Mouse (Mus musculus): ENCODE results near the gene Rbm28.

The Rbm28 gene

DNA sequence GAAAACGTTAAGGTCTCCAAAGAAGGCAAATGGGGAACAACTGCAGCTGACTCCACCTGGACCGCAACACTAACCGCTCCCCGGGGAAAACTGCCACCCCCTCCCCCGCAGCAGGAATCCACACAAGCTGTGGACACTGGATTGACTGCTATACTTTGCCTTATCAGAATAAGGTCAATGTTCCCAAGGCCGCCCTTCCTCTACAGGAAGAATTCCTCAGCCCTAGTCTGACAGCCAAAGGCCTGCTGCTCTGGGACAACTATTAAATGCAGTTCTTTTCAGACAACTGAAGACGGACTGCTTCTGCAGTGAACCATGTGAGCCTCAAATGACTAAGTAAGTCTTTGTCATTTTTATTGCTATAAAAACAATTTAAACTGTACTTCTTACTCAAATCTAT is 18.2 kb downstream of the Rbm28 start:
- in situ Hi-C loops (cut with MboI, MseI) = no loop called here

DNA sequence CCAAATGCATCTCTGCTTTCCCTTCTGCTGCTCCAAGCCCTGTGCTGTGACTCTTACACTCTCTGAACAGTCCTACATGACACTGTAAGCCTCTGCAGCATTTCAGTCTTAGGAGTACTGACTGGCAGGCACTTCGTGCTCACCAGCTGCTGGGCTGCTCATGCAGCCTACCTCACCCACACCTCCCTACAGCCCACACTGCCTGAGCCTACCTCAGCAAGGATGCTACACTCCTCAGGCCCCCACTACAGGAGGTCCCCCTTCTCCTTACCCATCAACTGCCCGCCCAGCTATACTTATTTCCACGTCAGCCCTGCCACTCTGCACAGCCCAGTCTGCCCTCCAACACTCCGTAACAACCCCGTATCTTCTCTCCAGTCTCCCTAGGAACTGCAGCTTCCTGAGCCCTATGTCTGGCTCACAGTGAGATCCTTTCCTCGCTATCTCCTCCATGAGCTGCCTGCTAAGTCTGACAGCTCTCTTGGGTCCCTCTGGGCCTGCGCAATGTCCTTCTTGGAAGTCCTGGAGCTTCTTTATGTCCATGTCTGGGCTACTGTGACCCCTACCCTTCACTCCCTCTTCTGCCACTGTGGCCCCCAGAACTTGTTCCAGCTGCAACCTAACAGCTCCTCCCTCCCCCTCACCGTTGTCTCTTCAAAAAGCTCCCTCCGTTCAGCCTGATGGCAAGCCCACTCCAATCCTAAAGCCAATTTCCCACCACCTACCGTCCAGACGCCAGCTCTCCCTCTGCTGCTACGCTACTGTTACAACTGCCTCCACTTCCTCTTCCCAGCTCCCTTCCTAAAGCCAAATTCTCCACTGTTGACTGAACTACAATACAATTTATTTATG is 19.1 kb downstream of the Rbm28 start:
- in situ Hi-C loops (cut with MboI, MseI) = no loop called here

DNA sequence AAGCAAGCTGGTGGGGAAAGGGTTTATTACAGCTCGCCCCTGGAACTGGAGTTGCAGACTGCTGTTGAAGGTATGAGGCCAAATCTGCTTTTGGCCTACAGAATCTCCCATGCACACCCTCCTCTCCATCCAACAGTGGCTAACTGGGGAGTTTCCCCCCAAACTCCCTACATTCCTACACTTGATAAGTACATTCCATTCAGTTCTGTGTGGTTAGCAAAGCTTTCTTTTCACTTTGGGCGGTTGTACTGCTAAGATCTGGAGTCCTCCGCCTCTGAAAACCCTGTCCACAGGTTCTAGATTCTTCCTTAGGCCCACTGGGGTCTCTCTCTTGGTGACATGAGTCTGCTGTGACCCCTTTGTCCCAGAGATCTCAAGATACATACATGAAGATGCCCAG is 19.8 kb downstream of the Rbm28 start:
- in situ Hi-C loops (cut with MboI, MseI) = no loop called here

DNA sequence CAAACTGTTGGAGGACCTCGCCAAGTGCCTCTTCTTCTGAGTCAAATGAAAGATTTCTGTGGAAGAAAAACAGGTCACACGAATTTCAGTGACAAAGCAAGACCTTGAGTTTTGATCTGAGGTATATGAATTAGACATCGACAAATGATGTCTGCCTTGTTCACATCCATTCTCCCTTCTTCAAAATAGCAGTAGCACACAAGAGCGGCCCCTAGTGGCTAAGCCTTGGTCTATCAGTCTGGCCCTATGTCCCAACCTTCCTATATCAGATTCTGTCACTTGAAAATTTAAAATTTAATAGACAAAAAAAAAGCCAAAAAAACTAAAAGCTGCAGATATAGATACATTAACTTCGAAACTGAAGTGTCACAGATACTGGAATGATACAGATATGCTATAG is 21.2 kb downstream of the Rbm28 start:
- in situ Hi-C loops (cut with MboI, MseI) = no loop called here

DNA sequence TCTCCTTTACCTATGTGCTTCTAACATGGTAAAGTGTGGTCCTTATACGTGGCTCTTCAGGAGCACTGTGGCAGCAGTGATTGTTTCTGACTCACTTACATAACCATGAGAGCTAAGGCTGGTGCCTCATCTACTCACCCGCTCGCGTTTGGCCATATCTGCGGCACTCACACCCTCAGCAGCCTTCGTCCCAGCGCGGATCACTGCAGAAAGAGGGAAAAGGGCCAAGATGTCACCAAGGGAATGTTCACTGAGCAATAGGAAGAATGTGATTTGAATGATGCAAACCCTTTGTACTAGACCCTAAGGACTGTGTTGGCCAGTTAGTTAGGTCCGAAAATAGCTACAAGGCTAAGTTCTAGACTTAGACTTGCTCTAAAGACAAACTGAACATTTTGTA is 27.4 kb downstream of the Rbm28 start:
- in situ Hi-C loops (cut with MboI, MseI) = no loop called here

DNA sequence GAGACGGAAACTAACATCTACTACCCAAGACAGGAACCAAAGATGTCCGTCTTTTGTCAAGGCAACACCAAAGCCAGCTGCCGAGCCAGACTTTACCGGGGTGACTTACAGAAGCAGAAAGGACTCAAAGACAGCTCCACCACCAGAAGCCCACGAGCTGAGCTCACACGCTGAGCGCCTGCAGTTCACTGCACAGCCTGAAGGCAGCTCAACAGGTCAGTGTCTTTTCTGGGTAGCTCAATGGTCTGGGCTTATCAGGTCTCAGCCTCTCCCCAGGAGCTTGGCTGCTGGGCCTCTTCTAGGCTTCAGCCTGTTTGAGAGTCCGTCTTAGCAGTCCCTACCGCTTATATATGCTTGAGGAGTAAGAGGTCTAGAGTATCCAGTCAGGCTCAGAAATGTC is 31.7 kb downstream of the Rbm28 start:
- in situ Hi-C loops (cut with MboI, MseI) = no loop called here

DNA sequence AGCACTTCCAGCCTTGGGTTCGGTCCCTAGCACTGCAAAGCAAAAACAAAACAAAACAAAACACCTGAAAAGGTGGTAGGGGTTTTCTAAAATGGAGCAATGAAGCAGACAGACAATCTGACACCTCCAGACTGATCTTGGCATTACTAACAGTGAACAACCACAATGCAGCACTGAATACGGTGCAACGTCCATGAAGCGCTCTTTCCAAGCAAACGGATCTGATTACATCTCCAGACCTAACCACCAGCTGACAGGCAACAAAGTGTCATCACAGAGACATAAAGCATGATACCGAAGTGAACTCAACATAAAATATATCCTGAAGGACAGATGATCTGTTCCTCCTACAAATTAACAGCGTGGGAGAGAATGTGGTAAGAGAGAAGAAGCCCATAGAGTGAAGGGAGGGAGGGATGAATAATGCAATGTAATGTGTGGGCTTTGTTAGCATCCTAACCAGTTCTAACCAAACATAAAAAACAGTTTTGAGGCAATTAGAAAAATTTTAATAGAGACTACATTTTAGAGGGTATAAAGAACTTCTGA is 37.9 kb downstream of the Rbm28 start:
- in situ Hi-C loops (cut with MboI, MseI) = loop anchor here in 1 of 2 experiments (10.0 kb wide), 1 partner anchor 582 kb away; no protein-coding TSS in a partner anchor

DNA sequence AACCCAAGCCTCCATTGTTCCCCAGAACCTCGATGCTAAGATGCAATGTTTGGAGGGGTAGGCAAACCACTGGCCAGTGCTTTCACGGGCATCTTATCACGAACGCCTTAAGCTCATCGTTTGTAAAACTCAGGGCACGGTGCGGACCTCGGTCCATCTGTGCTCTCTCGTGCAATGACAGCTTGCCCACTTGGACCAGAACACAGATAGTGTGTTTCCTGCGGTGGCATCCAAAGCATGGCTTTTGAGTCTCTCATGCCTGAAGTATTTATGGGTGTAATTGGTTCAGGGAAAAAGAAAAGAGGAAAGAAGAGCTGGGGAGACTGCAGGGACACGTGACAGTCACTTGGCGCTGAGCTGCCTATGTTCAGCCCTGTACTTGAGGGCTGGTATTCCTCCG is 44.8 kb downstream of the Rbm28 start:
- in situ Hi-C loops (cut with MboI, MseI) = loop anchor here in 1 of 2 experiments (10.0 kb wide), 1 partner anchor 575 kb away; no protein-coding TSS in a partner anchor

DNA sequence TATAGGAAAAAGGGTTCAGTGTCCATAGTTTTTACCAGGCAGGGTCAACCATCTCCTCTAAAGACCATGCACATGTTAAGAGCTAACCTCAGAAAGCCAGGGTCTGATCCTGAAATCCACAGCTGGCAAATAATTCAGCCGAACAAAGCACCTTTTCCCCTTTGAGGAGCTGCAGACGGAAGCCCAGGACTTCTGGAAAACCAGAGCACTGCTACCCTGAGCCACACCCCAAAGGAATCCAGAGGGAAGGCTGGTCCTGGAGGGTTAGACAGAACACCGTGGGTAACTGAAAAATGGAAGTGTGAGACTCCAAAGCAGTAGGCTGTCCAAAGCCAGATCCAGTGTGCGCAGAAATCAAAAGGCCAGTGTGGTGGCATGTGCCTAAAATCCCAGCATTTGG is 45.8 kb downstream of the Rbm28 start:
- in situ Hi-C loops (cut with MboI, MseI) = no loop called here

DNA sequence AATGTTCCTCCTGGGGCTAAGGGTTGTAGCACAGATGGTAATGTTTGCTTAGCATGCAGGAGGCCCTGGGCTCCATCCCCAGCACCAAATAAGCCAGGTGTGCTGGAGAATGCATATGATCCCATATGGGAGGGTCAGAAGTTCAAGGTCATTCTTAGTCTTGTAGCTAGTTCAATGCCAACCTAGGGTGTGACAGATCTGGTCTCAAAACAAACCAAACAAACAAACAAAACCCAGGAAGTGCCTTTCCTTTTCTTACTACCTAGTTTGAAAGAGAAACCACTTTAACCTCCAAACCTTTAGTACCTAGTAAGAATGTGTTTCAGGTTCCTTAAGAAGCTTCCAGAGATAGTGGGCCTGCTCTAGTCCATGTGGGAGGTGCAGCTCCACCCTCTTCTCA is 46.6 kb downstream of the Rbm28 start:
- in situ Hi-C loops (cut with MboI, MseI) = no loop called here

DNA sequence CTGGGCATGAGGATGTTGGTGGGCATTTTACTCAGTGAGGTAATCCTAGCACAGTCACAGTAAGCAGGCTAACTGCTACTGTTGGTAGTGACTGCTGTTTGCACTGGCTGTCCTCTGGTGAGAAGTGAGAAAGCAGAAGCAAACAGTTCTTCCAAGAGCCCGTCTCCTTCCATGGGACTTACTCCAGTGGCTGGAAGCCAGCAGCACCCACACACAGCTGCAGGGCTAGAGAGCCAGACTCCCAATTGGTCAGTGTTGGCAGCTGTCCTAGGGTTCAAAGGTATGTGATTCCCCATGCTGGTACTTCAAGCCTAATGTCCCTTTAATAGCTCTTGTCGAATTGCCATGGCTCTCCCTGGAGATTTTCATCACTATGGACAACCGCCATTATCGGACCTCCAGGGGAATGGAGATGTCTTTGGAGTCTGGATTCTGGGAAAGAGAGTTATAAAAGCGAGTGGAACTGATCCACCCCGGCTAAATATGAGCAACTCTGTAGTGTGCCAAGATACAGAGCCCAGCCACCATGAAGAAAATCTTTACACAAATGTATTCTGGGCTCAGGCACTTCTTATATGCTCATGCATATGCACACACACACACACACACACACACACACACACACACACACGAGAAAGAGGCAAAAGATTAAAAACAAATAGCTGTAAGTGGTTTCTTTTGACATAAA is 47.2 kb downstream of the Rbm28 start:
- in situ Hi-C loops (cut with MboI, MseI) = no loop called here

DNA sequence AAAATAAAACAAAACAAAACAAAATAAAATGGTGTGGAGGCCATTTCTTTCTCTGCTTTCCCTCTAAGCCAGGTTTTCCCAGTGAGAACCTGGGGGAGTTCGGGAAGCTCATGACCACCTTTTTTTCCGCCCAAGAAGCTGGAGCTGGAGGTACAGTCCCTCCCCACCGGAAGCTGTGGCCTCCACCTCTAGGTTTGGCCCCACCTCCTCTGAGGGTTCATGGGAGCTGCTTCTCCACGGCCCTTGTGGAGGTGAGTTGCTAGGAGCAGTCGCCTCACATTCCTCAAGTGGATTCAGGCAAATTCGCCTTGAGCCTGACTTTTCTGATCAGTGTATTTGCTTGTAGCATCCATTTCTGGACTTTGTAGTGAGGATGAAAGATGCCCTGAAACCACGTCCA is 49.0 kb downstream of the Rbm28 start:
- in situ Hi-C loops (cut with MboI, MseI) = no loop called here

DNA sequence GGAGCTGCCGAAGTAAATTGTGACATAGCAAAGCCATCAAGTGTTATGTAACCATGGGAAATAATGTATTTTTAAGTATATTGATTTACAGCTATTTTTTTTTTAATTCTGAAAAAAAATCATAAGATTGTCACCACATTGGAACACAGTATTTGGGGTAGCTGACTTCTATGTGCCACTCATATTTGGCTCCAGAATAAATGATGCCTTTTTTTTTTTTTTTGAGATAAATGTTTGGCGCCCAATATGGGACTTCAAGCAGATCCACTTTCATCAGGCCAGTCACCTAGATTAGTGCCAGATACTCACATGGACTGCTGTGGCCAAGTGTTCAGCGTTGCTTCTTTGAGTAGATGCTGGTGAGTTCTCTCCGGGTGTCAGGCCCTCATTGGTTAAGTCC is 53.3 kb downstream of the Rbm28 start:
- in situ Hi-C loops (cut with MboI, MseI) = no loop called here

DNA sequence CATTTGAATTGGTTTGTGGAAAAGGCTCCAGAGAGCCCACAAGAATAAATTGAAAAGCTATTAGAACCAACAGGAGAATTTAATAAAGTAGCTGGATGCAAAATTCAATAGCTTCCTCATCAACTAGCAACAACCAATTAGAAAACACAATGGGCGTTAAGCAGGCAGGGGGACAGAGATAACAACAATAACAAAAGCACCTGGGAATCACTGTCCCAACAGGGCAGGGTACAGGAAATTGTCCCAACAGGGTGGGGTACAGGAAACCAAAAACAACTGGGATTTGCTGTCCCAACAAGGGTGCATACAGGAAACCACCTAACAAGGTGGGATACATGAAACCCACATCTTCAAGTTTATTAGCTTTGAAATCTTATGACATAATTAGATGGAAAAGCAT is 56.4 kb downstream of the Rbm28 start:
- in situ Hi-C loops (cut with MboI, MseI) = no loop called here

DNA sequence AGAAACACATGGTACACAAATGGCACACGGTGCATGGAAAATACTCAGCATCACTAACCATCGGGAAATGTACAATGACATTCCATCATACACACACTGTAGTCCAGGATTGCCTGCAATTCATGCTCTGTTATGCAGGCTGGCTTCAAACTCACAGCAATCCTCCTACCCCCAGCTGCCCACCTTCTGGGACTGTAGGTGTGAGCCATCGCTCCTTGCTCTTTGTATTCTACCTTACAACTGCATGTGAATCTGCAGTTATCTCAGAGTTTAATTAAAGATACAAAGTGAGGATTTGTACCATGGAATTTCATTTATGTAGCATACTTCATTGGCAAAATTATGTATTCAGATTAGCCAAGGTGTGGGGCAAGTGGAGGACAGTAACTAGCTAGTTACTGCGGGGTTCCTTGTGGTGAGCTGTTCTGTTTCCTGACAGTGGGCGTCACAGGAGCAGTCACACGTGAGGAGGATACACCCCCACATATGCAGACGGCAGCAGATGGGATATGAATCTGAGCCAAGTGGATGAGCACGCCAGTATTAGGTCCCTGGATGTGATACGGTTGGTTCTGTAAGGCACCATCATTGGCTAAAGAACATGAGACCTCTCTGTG is 63.5 kb downstream of the Rbm28 start:
- in situ Hi-C loops (cut with MboI, MseI) = no loop called here

DNA sequence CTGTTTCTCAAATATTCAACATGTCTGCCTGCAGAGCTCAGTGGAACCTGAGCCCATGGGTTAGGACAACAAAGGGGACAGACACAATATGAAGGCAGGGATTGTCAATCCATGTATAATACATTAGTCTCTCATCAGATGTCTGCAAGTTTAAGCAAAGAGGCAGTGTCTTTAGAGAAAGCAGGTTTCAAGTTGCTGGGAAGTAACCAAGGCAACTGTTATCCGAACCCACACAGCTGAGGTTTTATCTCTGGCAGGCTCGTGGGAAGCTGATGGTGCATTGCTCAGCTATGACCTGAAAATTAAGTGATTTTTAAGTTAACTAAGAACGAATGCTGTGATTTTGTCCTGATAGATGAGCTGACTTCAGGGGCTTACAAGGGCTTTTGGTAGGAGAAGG is 64.4 kb downstream of the Rbm28 start:
- in situ Hi-C loops (cut with MboI, MseI) = no loop called here

DNA sequence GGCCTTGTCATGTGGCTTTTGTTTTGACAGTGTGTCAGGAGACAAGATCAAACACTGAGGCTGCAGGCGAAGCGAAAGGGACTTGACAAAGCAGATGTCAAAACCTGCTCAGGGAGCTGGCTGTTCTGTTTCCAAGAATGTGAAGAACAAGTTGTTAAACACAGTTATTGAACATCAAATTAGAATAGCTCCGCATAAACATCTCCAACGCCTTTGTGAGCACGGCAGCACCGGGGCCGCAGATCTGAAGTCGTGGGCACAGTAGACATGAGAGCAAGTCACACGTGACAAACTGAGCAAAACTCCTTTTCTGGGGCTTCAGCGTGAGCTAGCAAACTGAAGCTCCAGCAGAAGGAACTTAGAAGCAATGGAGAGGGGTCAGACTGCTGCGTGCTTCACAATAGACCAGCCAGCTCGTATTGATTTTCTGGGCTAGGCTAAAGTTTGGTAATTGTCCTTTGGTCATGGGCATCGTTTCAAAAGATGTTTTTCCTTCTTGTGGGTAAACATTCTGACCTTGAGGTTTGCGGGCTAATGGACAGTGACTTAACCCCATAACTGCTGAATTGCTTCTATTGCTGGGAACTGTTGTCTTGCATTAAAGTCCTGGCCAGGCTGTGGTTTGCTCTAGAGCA is 65.2 kb downstream of the Rbm28 start:
- in situ Hi-C loops (cut with MboI, MseI) = no loop called here

DNA sequence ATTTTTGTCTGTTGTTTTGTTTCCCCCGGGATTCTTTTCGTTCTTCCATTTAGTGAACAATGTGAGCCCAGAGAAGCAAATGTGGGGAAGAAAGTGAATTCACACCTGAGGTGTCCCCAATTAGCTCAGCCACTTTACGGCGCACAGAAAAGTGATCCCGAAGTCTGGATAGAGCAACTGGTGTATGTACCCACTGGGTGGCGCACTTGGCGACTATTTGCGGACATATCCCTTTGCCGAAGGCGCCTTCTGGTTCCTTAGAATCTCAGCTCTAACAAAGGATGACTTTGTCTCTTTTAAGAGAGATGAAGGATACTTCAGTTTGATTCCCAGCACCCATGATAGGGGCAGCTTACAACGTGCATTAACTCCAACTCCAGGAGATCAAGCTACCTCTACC is 71.9 kb downstream of the Rbm28 start:
- in situ Hi-C loops (cut with MboI, MseI) = no loop called here

DNA sequence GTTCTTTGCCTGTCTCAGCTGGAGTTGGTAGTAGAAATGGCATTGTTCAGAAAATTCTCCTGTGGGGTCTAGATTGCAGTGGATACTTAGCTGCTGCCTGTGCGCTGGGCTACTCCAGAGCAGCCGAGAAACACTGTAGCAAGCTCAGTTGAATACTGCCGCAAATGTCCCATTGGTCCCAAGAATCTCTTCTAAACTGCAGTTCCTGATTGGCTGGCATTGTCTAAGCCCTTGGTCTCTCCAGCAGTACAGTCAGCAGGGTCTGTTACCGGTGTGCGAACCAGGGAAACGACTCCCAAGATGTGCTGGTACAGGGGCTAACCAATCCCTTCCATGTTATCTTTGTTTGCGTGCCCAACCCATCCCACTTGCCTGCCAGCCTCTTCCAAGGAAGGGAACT is 72.6 kb downstream of the Rbm28 start:
- in situ Hi-C loops (cut with MboI, MseI) = no loop called here

DNA sequence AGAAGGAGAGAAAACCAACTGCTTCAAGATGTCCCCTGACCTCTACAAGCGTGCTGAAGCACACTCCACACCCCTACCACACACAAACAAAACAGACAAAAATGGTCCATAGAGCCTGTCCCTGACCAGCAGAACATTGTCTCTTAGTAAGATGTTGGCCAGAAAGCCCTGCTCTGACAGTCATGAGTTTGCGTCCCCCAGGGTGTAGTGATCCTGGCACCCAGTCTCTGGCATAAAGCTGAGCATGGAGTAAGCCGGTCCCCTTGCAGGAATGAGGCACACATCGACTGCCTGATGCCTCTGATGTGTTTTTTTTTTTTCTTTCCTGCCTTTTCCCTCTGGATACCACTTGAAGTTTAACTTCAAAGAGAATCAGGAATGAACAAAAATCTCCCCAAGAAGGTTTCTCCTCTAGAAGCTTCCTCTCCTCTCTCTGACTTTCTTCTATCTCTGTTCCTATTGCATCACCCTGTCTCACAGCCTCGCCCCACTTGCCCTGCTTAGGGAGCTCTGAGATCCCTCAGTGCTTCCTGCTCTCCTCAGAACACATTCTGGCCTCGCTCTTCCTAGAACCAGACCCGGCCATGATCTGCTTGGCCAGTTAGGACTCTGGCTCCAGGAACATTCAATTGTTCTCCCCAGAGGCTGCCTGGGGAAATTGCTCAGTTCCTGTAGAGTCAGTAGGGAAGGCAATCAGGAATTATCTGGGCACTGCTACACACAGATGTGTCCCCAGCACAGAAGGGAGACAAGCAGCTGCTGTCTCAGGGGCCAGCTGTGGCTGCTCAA is 76.7 kb downstream of the Rbm28 start:
- in situ Hi-C loops (cut with MboI, MseI) = no loop called here

DNA sequence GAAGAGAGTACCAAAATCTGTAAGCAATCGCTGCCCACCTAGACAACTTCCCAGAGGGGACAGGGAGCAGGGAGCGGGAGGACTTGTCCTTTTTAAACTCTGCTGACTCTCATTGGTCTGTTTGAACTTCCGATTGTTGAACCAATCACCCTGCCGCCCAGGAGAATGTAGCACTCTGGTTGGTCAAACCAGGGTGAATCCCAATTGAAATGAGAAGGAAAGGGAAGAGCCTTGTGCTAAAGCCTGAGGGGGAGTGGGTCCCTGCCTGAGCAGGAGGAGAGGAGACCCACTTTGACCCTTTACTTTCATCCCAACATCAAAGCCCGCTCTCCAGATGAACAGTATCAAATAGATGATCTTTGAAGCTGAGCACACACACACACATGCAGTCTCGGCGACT is 80.4 kb downstream of the Rbm28 start:
- in situ Hi-C loops (cut with MboI, MseI) = no loop called here
